Mouse (Mus musculus): ENCODE measurements around the gene Tm2d1. TPM values are rescaled to one million over a fixed set of nuclear protein-coding genes. Genes with fewer than 3 reads are reported as not detected.
A peak's percentile ranks its signal among the peaks of the same experiment; 100 is the strongest.
"Not testable (repeated sequence)": the region's sequence is repeated elsewhere in the genome, so short reads cannot be mapped to it uniquely, and the experiment has no call there.

The Tm2d1 gene
- polyA plus RNA-seq (2016; fragmentation: Nextera tagmentation; extraction: Ambion mirVana) = 87.0 and 94.6 TPM in 2 replicates

- Histone ChIP-seq H3K4me2 (peak within 1 kb of the TSS; percentile 60), H3K27ac (peak within 1 kb of the TSS; percentile 85), H3K9ac (replicated peaks) (peak within 1 kb of the TSS; percentile 97), H3K27me3 (no peaks in the 10 kb centered on the region), H3K9me3 (no peaks in the 10 kb centered on the region), H3K36me3 (peaks cover 12% of the 10 kb centered on the region), H3K4me1 (replicated peaks) (peaks cover 11% of the 10 kb centered on the region), H3K4me3 (replicated peaks) (peak within 1 kb of the TSS; percentile 93)
- ATAC-seq (ENCODE audit: insufficient number of reproducible peaks, insufficient read depth, low FRiP score, low TSS enrichment, low read depth) = peak; percentile 92
- under 1% methylated on average over 42 of the region's 46 CpGs for WGBS
Measured at GRCm38 (mm10) chr4:98382716-98383424, at the start of gene Tm2d1. Tm2d1 (minus strand) TSS chr4:98383306.

DNA sequence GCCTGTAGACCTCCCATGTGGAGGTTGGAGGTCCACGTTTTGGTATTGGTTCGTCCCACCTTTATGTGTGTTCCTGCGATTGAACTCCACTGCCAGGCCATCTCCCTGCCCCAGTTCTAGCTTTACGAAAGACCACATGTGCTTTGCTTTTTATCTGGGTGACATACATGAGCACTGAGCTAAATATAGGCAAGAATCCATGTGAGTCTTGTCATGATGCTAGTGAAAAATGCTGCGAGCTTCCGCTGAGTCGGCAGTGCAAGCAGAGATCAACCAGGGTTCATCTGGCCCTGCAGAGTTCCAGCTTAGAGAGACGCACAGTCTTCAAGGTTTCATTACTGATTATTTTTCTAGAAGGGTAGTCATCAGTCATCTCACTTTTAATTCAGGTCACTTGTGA, 45.3 kb upstream of the Tm2d1 start:
- Histone ChIP-seq H3K4me3 (replicated peaks) (no peak overlapping the region), H3K4me2 (no peak overlapping the region), H3K9ac (replicated peaks) (no peak overlapping the region), H3K36me3 (peaks cover 40% of the 10 kb centered on the region), H3K27ac (no peak overlapping the region), H3K9me3 (no peaks in the 10 kb centered on the region), H3K4me1 (replicated peaks) (no peaks in the 10 kb centered on the region), H3K27me3 (no peaks in the 10 kb centered on the region)
- WGBS = 88% methylated on average over 8 of the region's 8 CpGs
- no peak for ATAC-seq (ENCODE audit: insufficient number of reproducible peaks, insufficient read depth, low FRiP score, low TSS enrichment, low read depth)

GRCm38 (mm10) chr4:98415150-98415549, 32.0 kb upstream of the Tm2d1 start:
- 93% methylated on average over 8 of the region's 8 CpGs for WGBS
- not testable (repeated sequence) for H3K9ac ChIP-seq (replicated peaks); H3K4me2 ChIP-seq; H3K27ac ChIP-seq; H3K4me1 ChIP-seq (replicated peaks); ATAC-seq (ENCODE audit: insufficient number of reproducible peaks, insufficient read depth, low FRiP score, low TSS enrichment, low read depth); H3K27me3 ChIP-seq; H3K4me3 ChIP-seq (replicated peaks); H3K9me3 ChIP-seq
- peaks cover 61% of the 10 kb centered on the region for H3K36me3 ChIP-seq

DNA sequence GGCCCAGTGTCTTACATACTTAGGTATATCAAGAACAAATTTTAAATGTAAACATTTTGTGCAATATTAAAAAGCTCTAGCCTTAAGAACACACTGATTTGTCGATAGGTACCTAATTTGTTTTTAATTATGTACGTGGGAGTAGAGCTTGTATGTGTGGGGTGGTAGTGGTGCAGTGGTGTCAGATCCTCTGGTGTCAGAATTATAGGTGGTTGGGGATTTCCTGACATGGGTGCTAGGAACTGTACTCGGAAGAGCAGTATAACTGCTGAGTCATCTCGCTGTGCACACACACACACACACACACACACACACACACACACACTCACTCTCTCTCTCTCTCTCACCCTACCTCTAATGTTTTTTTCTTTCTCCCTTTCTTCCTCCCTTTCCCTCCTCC, 25.3 kb upstream of the Tm2d1 start:
- no peak overlapping the region for H3K4me3 ChIP-seq (replicated peaks)
- no peak for ATAC-seq (ENCODE audit: insufficient number of reproducible peaks, insufficient read depth, low FRiP score, low TSS enrichment, low read depth)
- H3K4me1 ChIP-seq (replicated peaks) = no peaks in the 10 kb centered on the region
- no peaks in the 10 kb centered on the region for H3K9me3 ChIP-seq
- H3K36me3 ChIP-seq = peaks cover 36% of the 10 kb centered on the region
- no peak overlapping the region for H3K4me2 ChIP-seq
- H3K27me3 ChIP-seq = no peaks in the 10 kb centered on the region
- no peak overlapping the region for H3K9ac ChIP-seq (replicated peaks)
- H3K27ac ChIP-seq = no peak overlapping the region
- 90% methylated on average over 3 of the region's 4 CpGs for WGBS

GRCm38 (mm10) chr4:98404412-98404811, 21.3 kb upstream of the Tm2d1 start:
- no peaks in the 10 kb centered on the region for H3K9me3 ChIP-seq
- no peak for ATAC-seq (ENCODE audit: insufficient number of reproducible peaks, insufficient read depth, low FRiP score, low TSS enrichment, low read depth)
- no peaks in the 10 kb centered on the region for H3K27me3 ChIP-seq
- no peak overlapping the region for H3K4me3 ChIP-seq (replicated peaks)
- peaks cover 10% of the 10 kb centered on the region; the same call in 1 of the 2 replicates for H3K36me3 ChIP-seq
- H3K4me1 ChIP-seq (replicated peaks) = peaks cover 8% of the 10 kb centered on the region
- 92% methylated on average over 6 of the region's 6 CpGs for WGBS
- no peak overlapping the region for H3K27ac ChIP-seq
- H3K9ac ChIP-seq (replicated peaks) = no peak overlapping the region
- H3K4me2 ChIP-seq = no peak overlapping the region

- Histone ChIP-seq H3K4me1 (replicated peaks) (peaks cover 8% of the 10 kb centered on the region), H3K27me3 (no peaks in the 10 kb centered on the region), H3K9ac (replicated peaks) (no peak overlapping the region), H3K4me3 (replicated peaks) (no peak overlapping the region), H3K9me3 (no peaks in the 10 kb centered on the region), H3K36me3 (peaks cover 10% of the 10 kb centered on the region; the same call in 1 of the 2 replicates), H3K27ac (no peak overlapping the region), H3K4me2 (no peak overlapping the region)
- 90% methylated on average over 4 of the region's 4 CpGs for WGBS
- no peak for ATAC-seq (ENCODE audit: insufficient number of reproducible peaks, insufficient read depth, low FRiP score, low TSS enrichment, low read depth)
Measured at GRCm38 (mm10) chr4:98403492-98403891, 20.4 kb upstream of the Tm2d1 start.

- no peaks in the 10 kb centered on the region for H3K9me3 ChIP-seq
- no peak overlapping the region for H3K27ac ChIP-seq
- ATAC-seq (ENCODE audit: insufficient number of reproducible peaks, insufficient read depth, low FRiP score, low TSS enrichment, low read depth) = no peak
- 66% methylated on average over 2 of the region's 2 CpGs for WGBS
- H3K9ac ChIP-seq (replicated peaks) = no peak overlapping the region
- H3K4me3 ChIP-seq (replicated peaks) = no peak overlapping the region
- peaks cover 8% of the 10 kb centered on the region for H3K4me1 ChIP-seq (replicated peaks)
- H3K4me2 ChIP-seq = no peak overlapping the region
- no peaks in the 10 kb centered on the region for H3K27me3 ChIP-seq
- H3K36me3 ChIP-seq = no peaks in the 10 kb centered on the region
Measured at GRCm38 (mm10) chr4:98401584-98401962, 18.5 kb upstream of the Tm2d1 start.

DNA sequence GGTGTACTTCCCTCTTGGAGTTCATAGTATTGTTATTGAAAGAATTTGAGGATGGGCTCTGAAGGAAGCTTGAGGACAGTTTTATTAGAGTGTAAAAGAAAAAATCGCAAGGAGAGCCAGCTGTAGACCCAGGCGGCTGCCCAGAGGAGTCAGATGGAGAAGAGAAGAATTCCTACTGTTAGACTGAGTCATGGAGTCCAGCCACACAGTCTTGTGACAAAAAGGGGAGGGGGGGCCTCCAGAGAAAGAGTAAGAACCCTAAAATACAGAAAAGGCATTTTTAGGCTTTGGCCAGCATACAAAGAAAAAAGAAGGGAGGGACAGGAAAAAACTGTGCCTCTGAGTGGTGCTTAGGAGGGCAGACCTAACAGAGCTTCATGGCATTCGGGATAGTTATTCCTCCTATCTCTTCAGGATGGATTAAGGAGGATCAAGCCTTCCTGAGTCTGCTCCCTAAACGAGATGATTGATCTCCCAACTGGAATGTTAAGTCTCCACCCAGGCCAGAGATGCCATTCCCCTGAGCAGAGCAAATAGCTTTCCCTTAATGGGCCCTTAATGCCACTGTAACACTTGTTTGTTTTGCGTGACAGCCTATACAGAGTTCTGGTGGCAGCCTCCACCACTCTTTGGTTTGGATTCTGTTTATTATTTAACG, 17.9 kb upstream of the Tm2d1 start:
- Histone ChIP-seq H3K9me3 (no peaks in the 10 kb centered on the region), H3K27ac (no peak overlapping the region), H3K27me3 (no peaks in the 10 kb centered on the region), H3K4me3 (replicated peaks) (no peak overlapping the region), H3K4me2 (no peak overlapping the region), H3K4me1 (replicated peaks) (peaks cover 8% of the 10 kb centered on the region), H3K36me3 (no peaks in the 10 kb centered on the region), H3K9ac (replicated peaks) (no peak overlapping the region)
- no peak for ATAC-seq (ENCODE audit: insufficient number of reproducible peaks, insufficient read depth, low FRiP score, low TSS enrichment, low read depth)
- 19% methylated on average over 6 of the region's 6 CpGs for WGBS

DNA sequence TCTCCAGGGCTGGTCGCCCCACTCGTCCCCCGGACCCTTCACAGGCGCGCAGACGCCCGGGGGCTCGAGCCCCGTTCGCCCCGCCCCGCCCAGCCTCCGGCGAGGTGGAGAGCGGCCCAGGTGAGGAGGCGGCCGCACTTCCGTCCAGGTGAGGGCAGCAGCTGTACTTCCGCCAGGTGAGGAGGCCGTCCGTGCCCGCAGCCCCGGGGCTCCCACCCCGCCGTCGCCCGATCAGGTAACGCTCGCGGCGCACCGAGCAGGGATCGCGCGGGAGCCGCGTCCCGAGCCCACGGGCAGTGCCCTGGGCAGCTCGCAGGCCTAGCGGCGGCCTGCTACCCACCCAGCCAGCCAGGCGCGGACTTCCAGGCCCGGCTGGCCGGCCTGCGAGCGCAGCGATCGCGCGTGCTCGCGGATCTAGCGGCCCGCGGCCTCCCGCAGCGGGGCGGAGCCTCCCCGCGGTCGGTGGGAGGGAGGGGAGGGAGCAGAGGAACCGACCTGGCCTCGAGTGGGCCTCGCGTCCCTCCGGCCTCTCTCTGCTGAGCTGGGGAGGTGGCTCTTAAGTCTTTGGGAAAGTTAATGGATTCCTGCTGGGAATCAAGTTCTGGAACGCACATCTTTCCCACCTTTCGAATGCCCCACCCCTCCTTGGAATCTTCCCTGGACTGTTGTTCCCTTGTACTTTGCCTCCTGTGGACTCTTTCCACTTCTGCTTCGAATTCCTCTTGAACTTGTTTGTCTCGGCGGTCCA, 12.8 kb upstream of the Tm2d1 start, which contains the start of gene Patj:
Patj (plus strand) TSS at position 96 of the 748 bp plus-strand sequence.
- Histone ChIP-seq H3K27ac (peak within 1 kb of the TSS; percentile 91), H3K9ac (replicated peaks) (peak within 1 kb of the TSS; percentile 98), H3K4me1 (replicated peaks) (peaks cover 2% of the 10 kb centered on the region), H3K4me3 (replicated peaks) (peak within 1 kb of the TSS; percentile 80), H3K27me3 (no peaks in the 10 kb centered on the region), H3K36me3 (no peaks in the 10 kb centered on the region), H3K4me2 (peak within 1 kb of the TSS; percentile 76), H3K9me3 (no peaks in the 10 kb centered on the region)
- ATAC-seq (ENCODE audit: insufficient number of reproducible peaks, insufficient read depth, low FRiP score, low TSS enrichment, low read depth) = peak; percentile 87
- WGBS = under 1% methylated on average over 55 of the region's 73 CpGs

DNA sequence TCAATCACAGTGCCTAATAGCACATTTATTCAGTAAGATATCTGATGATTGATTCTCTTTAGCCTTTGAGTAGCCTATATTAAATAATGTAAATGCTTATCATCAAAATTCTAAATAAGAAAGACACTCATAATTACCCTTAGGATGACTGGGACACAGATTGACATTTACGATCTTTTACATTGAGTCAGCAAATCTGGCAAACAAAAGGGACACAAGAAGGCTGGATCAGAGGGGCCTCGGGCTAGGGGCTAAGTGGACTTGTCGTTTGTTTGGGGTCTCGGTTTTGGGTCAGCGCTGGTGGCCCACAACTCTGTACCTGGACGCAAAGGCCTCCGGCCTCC, 12.2 kb upstream of the Tm2d1 start:
- H3K27ac ChIP-seq = peak overlapping the region; percentile 91
- H3K9ac ChIP-seq (replicated peaks) = peak overlapping the region; percentile 98
- H3K4me2 ChIP-seq = peak overlapping the region; percentile 76
- H3K4me3 ChIP-seq (replicated peaks) = peak overlapping the region; percentile 80
- WGBS = 6% methylated on average over 7 of the region's 7 CpGs
- H3K36me3 ChIP-seq = no peaks in the 10 kb centered on the region
- ATAC-seq (ENCODE audit: insufficient number of reproducible peaks, insufficient read depth, low FRiP score, low TSS enrichment, low read depth) = no peak
- H3K27me3 ChIP-seq = no peaks in the 10 kb centered on the region
- no peaks in the 10 kb centered on the region; the same call in 1 of the 2 replicates for H3K4me1 ChIP-seq (replicated peaks)
- H3K9me3 ChIP-seq = no peaks in the 10 kb centered on the region

DNA sequence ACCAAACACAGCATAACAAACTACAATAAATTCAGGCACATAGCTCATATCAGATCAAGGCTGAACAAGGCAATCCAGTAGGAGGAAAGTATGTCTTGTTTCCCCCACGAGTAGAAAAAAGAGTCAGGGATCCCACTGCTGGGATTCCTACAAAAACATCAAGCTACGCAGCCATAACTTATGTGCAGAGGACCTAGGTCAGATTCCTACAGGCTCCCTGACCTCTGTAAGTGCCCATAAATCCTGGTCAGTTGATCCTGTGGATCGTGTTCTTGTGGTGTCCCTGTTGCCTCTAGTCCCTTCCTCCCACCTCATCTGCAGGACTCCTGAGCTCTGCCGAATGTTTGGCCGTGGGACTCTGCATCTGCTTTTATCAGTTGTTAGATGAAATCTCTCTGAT, 1.9 kb upstream of the Tm2d1 start:
- Histone ChIP-seq H3K4me3 (replicated peaks) (no peak overlapping the region), H3K27me3 (no peaks in the 10 kb centered on the region), H3K9ac (replicated peaks) (no peak overlapping the region), H3K36me3 (no peaks in the 10 kb centered on the region), H3K27ac (no peak overlapping the region), H3K4me2 (no peak overlapping the region), H3K9me3 (no peaks in the 10 kb centered on the region), H3K4me1 (replicated peaks) (peaks cover 11% of the 10 kb centered on the region)
- 24% methylated on average over 5 of the region's 5 CpGs for WGBS
- no peak for ATAC-seq (ENCODE audit: insufficient number of reproducible peaks, insufficient read depth, low FRiP score, low TSS enrichment, low read depth)

Data from limb, embryonic 12.5 days (tissue).